Mouse (Mus musculus) MEL (cell line): ENCODE results near the gene Rapgef1. TPM values are rescaled to one million over a fixed set of nuclear protein-coding genes. Genes with fewer than 3 reads are reported as not detected.

Source experiments
- DNase-seq: peaks from one replicate; pipeline ENCODE4 v3.0.0; 2011; ENCODE audit warnings: low read depth, low spot score
- H3K27ac ChIP-seq: 2 replicates; pipeline ENCODE4 v1.5.1; 2012; ENCODE audit warnings: low read depth, mild to moderate bottlenecking, control low read depth, low read length, moderate library complexity; ENCODE audit not compliant: control insufficient read depth
- H3K27me3 ChIP-seq, 2 experiments: fragments of 150-350 bp in 1 of 2; sonication (generic) in 1 of 2; 2 replicates each; pipeline ENCODE4 v1.6.1; 2012; ENCODE audit warnings: low read length in 2 of 2, mild to moderate bottlenecking in 2 of 2, improper control_type of control experiment in 1 of 2, moderate library complexity in 1 of 2; ENCODE audit not compliant: insufficient read depth in 2 of 2, control insufficient read depth in 1 of 2
- H3K36me3 ChIP-seq, 2 experiments: 2 replicates each; pipeline ENCODE4 v1.6.1; 2012 to 2014; ENCODE audit warnings: low read length in 2 of 2, improper control_type of control experiment in 1 of 2, inconsistent platforms in 1 of 2, mild to moderate bottlenecking in 1 of 2; ENCODE audit not compliant: insufficient read depth in 2 of 2, control insufficient read depth in 1 of 2
- H3K4me1 ChIP-seq, 2 experiments: fragments of 150-350 bp in 1 of 2; sonication (generic) in 1 of 2; 2 replicates each; pipeline ENCODE4 v1.6.1; 2012; ENCODE audit warnings: low read length in 2 of 2, improper control_type of control experiment in 1 of 2, mild to moderate bottlenecking in 1 of 2; ENCODE audit not compliant: insufficient read depth in 2 of 2, control insufficient read depth in 1 of 2
- H3K4me3 ChIP-seq, 2 experiments: fragments of 150-350 bp in 1 of 2; sonication (generic) in 1 of 2; 2 replicates each; pipeline ENCODE4 v1.5.1; 2012; ENCODE audit warnings: low read depth in 2 of 2, low read length in 2 of 2, mild to moderate bottlenecking in 2 of 2, moderate library complexity in 2 of 2, control low read depth in 1 of 2, improper control_type of control experiment in 1 of 2; ENCODE audit not compliant: control insufficient read depth in 1 of 2, insufficient read depth in 1 of 2
- H3K79me2 ChIP-seq: 2 replicates; pipeline ENCODE4 v1.6.1; 2012; ENCODE audit warnings: mild to moderate bottlenecking, low read length, moderate library complexity; ENCODE audit not compliant: control insufficient read depth, poor library complexity, insufficient read depth
- H3K9ac ChIP-seq: 2 replicates; pipeline ENCODE4 v1.6.1; 2012; ENCODE audit warnings: low read depth, mild to moderate bottlenecking, control low read depth, low read length, moderate library complexity; ENCODE audit not compliant: control insufficient read depth, poor library complexity, severe bottlenecking
- H3K9me3 ChIP-seq: fragments of 150-350 bp; sonication (generic); replicated peaks from 2 replicates; pipeline ENCODE4 v1.6.1; 2012; ENCODE audit warnings: mild to moderate bottlenecking, low read length, improper control_type of control experiment, moderate library complexity; ENCODE audit not compliant: insufficient read depth
- BHLHE40 ChIP-seq: IDR thresholded peaks from 2 replicates; pipeline ENCODE4 v1.6.1; 2012; ENCODE audit warnings: low read depth, mild to moderate bottlenecking, inconsistent platforms, low read length, improper control_type of control experiment, borderline replicate concordance
- CTCF ChIP-seq, 3 experiments: IDR thresholded peaks in 2 of 3; conservative IDR thresholded peaks in 1 of 3; 2 replicates each; pipeline ENCODE4 v1.5.1; 2011 to 2012; ENCODE audit warnings: low read length in 3 of 3, low read depth in 2 of 3, mild to moderate bottlenecking in 2 of 3, improper control_type of control experiment in 1 of 3, inconsistent platforms in 1 of 3, mixed read lengths in 1 of 3, moderate library complexity in 1 of 3; ENCODE audit not compliant: control insufficient read depth in 1 of 3, insufficient read depth in 1 of 3, poor library complexity in 1 of 3, severe bottlenecking in 1 of 3
- EP300 ChIP-seq, 2 experiments: IDR thresholded peaks; 2 replicates each; pipeline ENCODE4 v1.6.1; 2011; ENCODE audit warnings: improper control_type of control experiment in 2 of 2, low read length in 2 of 2, low read depth in 1 of 2, mild to moderate bottlenecking in 1 of 2
- ETS1 ChIP-seq: IDR thresholded peaks from 2 replicates; pipeline ENCODE4 v1.6.1; 2012; ENCODE audit warnings: low read depth, mild to moderate bottlenecking, inconsistent platforms, low read length, improper control_type of control experiment, moderate library complexity
- GATA1 ChIP-seq: IDR thresholded peaks from 2 replicates; pipeline ENCODE4 v1.6.1; 2011; ENCODE audit warnings: low read depth, low read length, improper control_type of control experiment
- HCFC1 ChIP-seq: IDR thresholded peaks from 2 replicates; pipeline ENCODE4 v1.6.1; 2012; ENCODE audit warnings: low read depth, mild to moderate bottlenecking, inconsistent platforms, low read length, improper control_type of control experiment, moderate library complexity
- MEF2A ChIP-seq: IDR thresholded peaks from 2 replicates; pipeline ENCODE4 v1.6.1; 2014; ENCODE audit warnings: low read depth, mild to moderate bottlenecking, inconsistent platforms, low read length, improper control_type of control experiment; ENCODE audit not compliant: poor library complexity, insufficient replicate concordance, severe bottlenecking; ENCODE audit errors: extremely low read depth
- RAD21 ChIP-seq: IDR thresholded peaks from 2 replicates; pipeline ENCODE4 v1.6.1; 2011; ENCODE audit warnings: mild to moderate bottlenecking, low read depth, low read length, improper control_type of control experiment
- RCOR1 ChIP-seq: IDR thresholded peaks from 2 replicates; pipeline ENCODE4 v1.6.1; 2012; ENCODE audit warnings: low read depth, mild to moderate bottlenecking, inconsistent platforms, low read length, improper control_type of control experiment
- SIN3A ChIP-seq: IDR thresholded peaks from 2 replicates; pipeline ENCODE4 v1.6.1; 2012; ENCODE audit warnings: low read length, improper control_type of control experiment, inconsistent platforms
- SMC3 ChIP-seq: IDR thresholded peaks from 2 replicates; pipeline ENCODE4 v1.6.1; 2011; ENCODE audit warnings: low read depth, low read length, improper control_type of control experiment
- TBP ChIP-seq: IDR thresholded peaks from 2 replicates; pipeline ENCODE4 v1.8.0; 2011; ENCODE audit warnings: low read depth, low read length, improper control_type of control experiment
- TCF12 ChIP-seq: IDR thresholded peaks from 2 replicates; pipeline ENCODE4 v1.6.1; 2014; ENCODE audit warnings: low read depth, mild to moderate bottlenecking, inconsistent platforms, low read length, improper control_type of control experiment, moderate library complexity
- polyA plus RNA-seq, 2 experiments: library from polyadenylated mRNA; stranded (reverse) in 1 of 2; unstranded in 1 of 2; fragments of >175 nt in 1 of 2; fragments of >200 nt in 1 of 2; gene quantifications; 2 replicates each; pipeline versions ENCODE4 v1.2.1 to v1.2.4; 2012; ENCODE audit warnings: low replicate concordance in 2 of 2, low read depth in 1 of 2; ENCODE audit not compliant: insufficient read length in 2 of 2, insufficient read depth in 1 of 2, missing spikeins in 1 of 2
- total RNA-seq: library from RNA; depleted of rRNA; stranded (reverse); fragments of 300-350 nt; gene quantifications from 2 replicates; pipeline ENCODE4 v1.2.3, GENCODE M21; 2012

The Rapgef1 gene
- total and polyA plus RNA-seq, 3 experiments: 57.2 to 88.3 (median 77.0) TPM

GRCm38 (mm10) chr2:29648956-29649794 lies 29.7 kb downstream of the Rapgef1 start:
- no peak overlapping the region for H3K4me3 ChIP-seq
- no peaks in the 10 kb centered on the region for H3K27me3 ChIP-seq
- TF ChIP-seq SIN3A: no peak
- TF ChIP-seq HCFC1: no peak
- peak in 1 of 2 experiments; percentile 40; a peak in 1 of 4 replicates for TF ChIP-seq EP300 (IDR thresholded peaks at IDR 0.05; ENCODE audit: low read depth in 1 of 2, low read length in 2 of 2)
- peak; percentile 46 for TF ChIP-seq ETS1
- 0 out of 2 replicates have a peak, but pooled peaks have one; percentile 18 for TF ChIP-seq RCOR1
- TF ChIP-seq BHLHE40: 0 out of 2 replicates have a peak, but pooled peaks have one; percentile 25
- 0 out of 2 replicates have a peak, but pooled peaks have one; percentile 29 for TF ChIP-seq GATA1
- peak; percentile 28; the same call in 1 of the 2 replicates for TF ChIP-seq TBP
- peak; percentile 85; the same call in 1 of the 2 replicates for TF ChIP-seq MEF2A
- no peaks in the 10 kb centered on the region for H3K9me3 ChIP-seq
- peaks cover 6 to 16% of the 10 kb centered on the region in 2 experiments; a peak in 3 of 4 replicates for H3K4me1 ChIP-seq
- peak overlapping the region; percentile 14; the same call in 1 of the 2 replicates for H3K27ac ChIP-seq
- no peak overlapping the region for H3K9ac ChIP-seq
- peak; percentile 55 for DNase-seq
- peaks cover 15% of the 10 kb centered on the region for H3K79me2 ChIP-seq
- H3K36me3 ChIP-seq: peaks cover 0 to 15% of the 10 kb centered on the region in 2 experiments; a peak in 2 of 4 replicates

DNA sequence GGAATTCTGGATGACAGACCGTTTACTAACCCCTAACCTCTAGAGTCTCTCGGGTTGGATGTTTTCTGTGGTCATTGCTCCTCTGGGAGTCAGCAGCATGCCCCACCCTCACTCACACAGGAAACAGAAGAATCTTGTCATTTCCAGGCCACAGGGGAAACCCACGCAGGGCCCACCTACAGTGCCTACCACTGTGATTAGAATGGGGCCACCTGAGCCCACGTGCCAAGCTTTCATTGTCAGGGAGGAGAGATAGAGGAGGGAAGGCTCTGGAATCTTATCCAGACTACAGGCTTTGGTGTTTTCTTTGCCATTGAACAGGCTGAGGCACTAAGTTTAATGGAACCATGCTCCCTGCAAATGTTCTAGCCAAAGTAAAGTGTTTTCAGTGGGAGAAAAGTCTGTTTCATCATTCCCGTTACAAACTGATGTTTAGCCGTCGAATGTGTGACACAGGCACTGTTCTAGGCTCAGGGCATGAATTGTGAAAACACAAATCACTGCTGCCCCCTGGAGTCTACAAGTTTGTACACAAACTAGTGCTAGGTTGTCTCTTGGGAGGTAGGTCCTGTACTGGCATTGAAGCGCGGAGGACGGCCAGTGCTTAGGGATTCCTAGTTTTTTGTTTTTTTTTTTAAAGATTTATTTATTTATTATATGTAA lies 30.4 kb downstream of the Rapgef1 start:
- Histone ChIP-seq H3K79me2 (peaks cover 15% of the 10 kb centered on the region), H3K9ac (no peak overlapping the region), H3K4me1 (peaks cover 6 to 16% of the 10 kb centered on the region in 2 experiments; a peak in 3 of 4 replicates), H3K27ac (no peak overlapping the region), H3K27me3 (no peaks in the 10 kb centered on the region), H3K9me3 (no peaks in the 10 kb centered on the region), H3K36me3 (peaks cover 0 to 15% of the 10 kb centered on the region in 2 experiments; a peak in 2 of 4 replicates), H3K4me3 (no peak overlapping the region)
- no peak for TF ChIP-seq TCF12
- TF ChIP-seq SMC3: peak; percentile 13; the same call in 1 of the 2 replicates
- peak in 1 of 3 experiments; percentile 35; a peak in 2 of 6 replicates for TF ChIP-seq CTCF (IDR thresholded peaks at IDR 0.05 in 2 of 3, conservative IDR thresholded peaks at IDR 0.05 in 1 of 3; ENCODE audit: control insufficient read depth in 1 of 3, insufficient read depth in 1 of 3, low read depth in 2 of 3, low read length in 3 of 3, poor library complexity in 1 of 3, severe bottlenecking in 1 of 3)
- TF ChIP-seq RAD21: peak; percentile 23
- no peak for DNase-seq
